Mouse (Mus musculus): ENCODE results near the gene Npw. TPM values are rescaled to one million over a fixed set of nuclear protein-coding genes. Genes with fewer than 3 reads are reported as not detected.

Gene Npw
- total RNA-seq, 2 experiments from 2014 or later = not detected

DNA sequence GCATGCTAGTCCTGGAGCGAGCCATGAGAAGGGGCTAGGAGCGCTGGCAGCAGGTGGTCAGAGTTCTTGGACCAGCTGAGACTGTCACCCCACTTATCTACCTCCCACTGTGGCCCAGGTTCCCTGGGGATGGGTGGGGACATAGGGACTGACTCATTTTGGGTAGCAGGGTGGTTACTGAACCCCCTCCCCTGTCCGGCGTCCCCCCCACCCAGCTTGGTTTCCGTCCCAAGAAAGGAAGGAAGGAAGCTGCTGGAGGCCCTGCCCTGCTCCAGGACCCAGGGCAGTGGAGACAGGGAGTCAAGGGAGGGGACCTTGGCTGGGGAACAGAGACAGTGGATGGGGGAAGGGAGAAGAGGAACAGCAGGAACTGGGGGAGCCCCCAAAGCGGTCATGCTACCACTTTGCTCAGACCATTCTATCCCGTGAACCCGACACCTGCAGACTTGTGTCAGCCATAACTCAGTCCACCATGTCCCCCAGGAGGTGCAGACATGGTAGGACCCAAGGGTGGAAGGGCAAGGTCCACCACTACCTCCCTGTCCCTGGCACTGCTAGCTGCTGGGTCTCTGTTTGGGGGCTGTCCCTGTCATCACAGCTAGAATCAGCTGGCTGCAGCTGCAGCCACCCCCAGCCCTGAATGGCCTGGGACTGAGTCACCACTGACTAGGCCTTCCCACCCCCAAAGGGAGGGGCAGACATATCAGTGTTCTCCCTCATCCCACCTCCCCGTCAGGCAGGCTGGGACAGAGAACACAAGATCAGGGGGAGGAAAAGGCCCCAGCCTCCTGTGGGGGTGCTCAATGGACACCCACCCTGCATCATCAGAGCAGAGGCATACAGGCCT is 13.2 kb downstream of the Npw start:
- no peak for ATAC-seq (replicated peaks; ENCODE audit: low FRiP score, low TSS enrichment, poor library complexity, severe bottlenecking)

- no peak for ATAC-seq (replicated peaks; ENCODE audit: low FRiP score, low TSS enrichment, poor library complexity, severe bottlenecking)
Observed at GRCm38 (mm10) chr17:24644030-24644715, 14.1 kb downstream of the Npw start.

DNA sequence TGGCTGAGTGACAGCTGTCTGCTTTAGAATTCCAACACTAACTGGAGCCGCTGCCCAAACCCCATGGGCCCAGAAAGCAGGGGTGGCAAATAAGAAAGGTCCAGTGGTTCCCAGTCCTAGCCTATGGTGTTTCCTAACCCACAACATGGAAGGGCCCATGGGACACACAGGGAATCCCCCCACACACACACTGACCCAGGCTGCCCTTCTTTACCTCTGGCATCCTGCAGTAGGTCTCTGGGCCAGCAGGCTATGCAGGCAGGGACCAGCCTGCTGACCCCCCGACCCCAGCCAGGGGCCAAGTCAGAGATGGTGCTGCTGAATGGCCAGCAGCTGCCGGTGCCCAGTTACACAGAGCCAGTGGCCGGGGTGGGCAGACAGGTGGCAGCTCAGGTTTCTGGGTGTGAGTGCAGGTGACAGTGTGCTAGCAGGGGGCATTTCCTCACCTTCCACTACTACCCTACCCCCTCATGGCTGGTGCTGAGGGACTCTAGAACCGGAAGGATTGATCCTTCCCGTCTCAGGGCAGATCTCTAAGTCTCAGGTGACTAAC is 15.4 kb downstream of the Npw start:
- ATAC-seq (replicated peaks; ENCODE audit: low FRiP score, low TSS enrichment, poor library complexity, severe bottlenecking) = no peak

DNA sequence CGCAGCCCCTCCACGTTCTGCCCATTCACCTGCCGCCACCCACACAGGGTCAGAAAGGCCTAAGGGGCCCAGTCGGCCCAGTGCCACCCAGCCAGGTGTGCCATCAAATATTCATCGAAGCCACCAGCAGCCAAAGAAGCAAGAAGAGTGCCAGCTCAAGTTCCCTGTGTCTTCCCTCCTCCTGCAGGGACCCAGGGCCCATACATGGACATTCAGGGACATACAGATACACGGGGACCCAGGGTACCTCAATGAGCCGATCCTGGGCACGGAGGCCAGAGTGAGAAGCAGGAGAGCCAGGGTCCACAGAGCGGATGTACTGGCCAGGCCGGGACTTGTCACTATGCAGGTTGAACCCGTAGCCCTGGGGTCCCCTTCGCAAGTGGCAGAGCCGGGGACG is 16.3 kb downstream of the Npw start:
- no peak for ATAC-seq (replicated peaks; ENCODE audit: low FRiP score, low TSS enrichment, poor library complexity, severe bottlenecking)

GRCm38 (mm10) chr17:24640581-24640980 is 17.7 kb downstream of the Npw start:
- no peak for ATAC-seq (replicated peaks; ENCODE audit: low FRiP score, low TSS enrichment, poor library complexity, severe bottlenecking)

DNA sequence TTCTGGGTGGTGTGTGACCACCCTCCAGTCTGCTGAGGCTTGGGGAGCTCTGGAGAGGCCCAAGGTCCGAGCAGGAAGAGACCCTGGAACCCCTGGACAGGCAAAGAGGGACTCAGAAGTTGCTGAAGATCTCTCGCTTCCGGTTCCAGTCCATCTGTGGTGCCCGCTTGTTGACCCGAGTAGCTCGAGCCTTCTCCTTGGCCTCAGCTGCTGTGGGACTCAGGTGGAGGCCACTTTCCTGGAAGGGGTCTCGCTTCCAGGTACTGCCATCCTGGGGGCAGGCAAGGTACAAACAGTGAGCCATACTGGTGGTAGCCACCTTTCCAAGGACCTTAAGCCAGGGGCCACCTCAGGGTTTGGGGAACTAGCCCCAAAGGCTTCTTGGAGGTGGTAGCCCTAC is 18.1 kb downstream of the Npw start:
- no peak for ATAC-seq (replicated peaks; ENCODE audit: low FRiP score, low TSS enrichment, poor library complexity, severe bottlenecking)

GRCm38 (mm10) chr17:24639571-24639988 is 18.7 kb downstream of the Npw start:
- no peak for ATAC-seq (replicated peaks; ENCODE audit: low FRiP score, low TSS enrichment, poor library complexity, severe bottlenecking)

DNA sequence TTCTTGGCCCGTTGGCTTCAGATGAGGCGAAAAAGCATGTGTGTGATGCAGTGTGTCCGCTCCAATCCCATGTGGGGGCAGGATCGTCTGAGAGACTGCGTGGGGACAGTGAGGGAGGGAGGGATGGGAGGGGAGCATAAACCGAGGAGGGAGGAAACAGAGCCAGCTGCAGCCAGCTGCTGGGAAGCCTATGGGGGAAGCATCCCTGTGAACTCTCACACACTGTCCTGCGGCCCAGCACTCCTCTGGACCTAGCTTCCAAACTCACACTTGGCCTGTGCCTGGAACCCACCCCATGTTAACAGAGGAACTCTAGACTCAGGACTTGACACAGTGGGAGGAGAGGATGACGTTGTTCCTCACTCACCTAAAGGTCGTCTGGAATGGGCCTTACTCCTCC is 19.4 kb downstream of the Npw start:
- ATAC-seq (replicated peaks; ENCODE audit: low FRiP score, low TSS enrichment, poor library complexity, severe bottlenecking) = no peak

- no peak for ATAC-seq (replicated peaks; ENCODE audit: low FRiP score, low TSS enrichment, poor library complexity, severe bottlenecking)
Observed at GRCm38 (mm10) chr17:24638214-24638613, 20.0 kb downstream of the Npw start.

DNA sequence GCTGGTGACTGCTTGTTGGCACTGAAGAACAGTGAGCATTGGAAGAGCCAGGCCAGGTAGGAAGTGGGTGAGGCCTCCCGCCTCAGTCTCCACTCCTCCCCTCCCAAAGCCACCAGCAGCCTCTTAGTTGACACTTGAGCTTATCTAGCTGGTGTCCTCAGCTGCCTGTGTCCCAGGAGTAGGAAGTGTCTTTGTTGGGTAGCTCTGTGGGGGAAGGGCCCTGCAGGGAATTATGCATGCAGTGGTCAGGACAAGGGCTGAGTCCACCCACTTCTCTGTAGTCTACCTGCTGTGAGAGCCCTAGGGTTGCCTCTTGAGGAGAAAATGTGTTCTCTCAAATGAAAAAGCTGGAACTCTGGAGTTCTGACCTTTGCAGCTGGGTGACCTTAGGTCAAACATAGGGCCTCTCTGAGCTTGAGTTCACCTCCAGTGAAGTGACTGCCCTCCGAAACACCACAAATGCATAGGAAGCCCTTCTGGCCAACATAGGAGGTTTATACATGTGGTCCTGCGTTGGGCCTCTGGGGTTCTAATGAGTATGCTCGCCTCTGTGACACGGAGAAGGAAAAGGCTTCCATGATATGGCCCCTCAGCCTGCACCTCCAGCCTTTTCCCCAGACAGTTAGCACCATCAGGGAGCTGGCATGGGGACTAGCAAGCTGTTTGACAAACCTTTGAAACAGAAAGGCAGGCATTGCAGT is 21.3 kb downstream of the Npw start:
- ATAC-seq (replicated peaks; ENCODE audit: low FRiP score, low TSS enrichment, poor library complexity, severe bottlenecking) = no peak

- ATAC-seq (replicated peaks; ENCODE audit: low FRiP score, low TSS enrichment, poor library complexity, severe bottlenecking) = no peak
Observed at GRCm38 (mm10) chr17:24635694-24636093, 22.6 kb downstream of the Npw start.

GRCm38 (mm10) chr17:24635024-24635423 is 23.2 kb downstream of the Npw start:
- ATAC-seq (replicated peaks; ENCODE audit: low FRiP score, low TSS enrichment, poor library complexity, severe bottlenecking) = no peak

DNA sequence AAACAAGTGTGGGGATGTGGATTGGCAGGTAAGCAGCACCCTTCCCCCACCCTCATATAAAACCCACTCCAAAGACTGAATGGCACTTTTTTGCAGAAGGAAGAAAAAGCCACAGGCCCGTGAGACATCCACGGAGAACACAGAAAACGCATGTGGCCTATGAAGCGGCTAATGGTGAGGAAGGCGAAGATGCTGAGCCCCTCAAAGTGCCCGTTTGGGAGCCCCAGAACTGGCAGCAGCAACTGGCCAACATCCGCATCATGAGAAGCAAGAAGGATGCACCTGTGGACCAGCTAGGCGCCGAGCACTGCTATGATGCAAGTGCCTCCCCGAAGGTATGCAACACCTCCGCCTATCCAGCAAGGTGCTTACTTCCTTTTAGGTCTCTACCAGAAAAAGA is 24.4 kb downstream of the Npw start:
- ATAC-seq (replicated peaks; ENCODE audit: low FRiP score, low TSS enrichment, poor library complexity, severe bottlenecking) = no peak

GRCm38 (mm10) chr17:24632813-24633449 is 25.3 kb downstream of the Npw start:
- ATAC-seq (replicated peaks; ENCODE audit: low FRiP score, low TSS enrichment, poor library complexity, severe bottlenecking) = peak; percentile 38; the same call in 1 of the 2 replicates

DNA sequence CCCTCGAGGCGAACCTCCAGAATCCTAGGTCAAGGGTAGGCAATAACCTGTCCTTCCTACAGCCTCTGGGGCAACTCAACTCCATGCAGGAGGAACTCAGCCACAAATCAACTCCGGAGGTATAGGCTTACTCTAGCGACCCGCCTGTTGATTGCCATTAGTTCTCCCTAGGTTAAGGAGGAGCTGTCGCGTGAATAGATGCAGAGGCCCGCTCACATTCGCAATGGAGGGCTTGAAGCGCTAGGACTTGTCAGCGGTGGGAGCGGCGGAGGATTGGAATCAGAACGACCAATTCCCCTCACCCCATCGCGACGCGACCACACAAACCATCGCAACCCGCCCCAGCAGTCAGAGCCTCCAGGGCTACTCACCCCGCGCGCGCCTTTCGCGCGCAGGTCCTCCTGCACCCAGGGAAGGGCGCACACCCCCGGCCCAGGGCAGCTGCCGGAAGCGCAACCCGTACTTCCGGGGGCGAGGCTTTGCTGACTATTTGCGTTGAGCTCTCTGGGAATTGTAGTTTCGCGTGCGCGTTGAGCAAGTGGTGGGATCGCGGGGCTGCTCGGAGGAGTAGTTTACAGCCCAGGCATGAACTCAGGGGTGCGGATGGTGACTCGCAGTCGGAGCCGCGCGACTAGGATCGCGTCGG is 26.0 kb downstream of the Npw start, which contains the start of the genes Tsc2 and Nthl1:
Gene Tsc2 (minus strand): TSS at position 464 of the 646 bp plus-strand sequence.
Gene Nthl1 (plus strand): TSS at position 514 of the 646 bp plus-strand sequence.
- ATAC-seq (replicated peaks; ENCODE audit: low FRiP score, low TSS enrichment, poor library complexity, severe bottlenecking) = peak; percentile 71

- ATAC-seq (replicated peaks; ENCODE audit: low FRiP score, low TSS enrichment, poor library complexity, severe bottlenecking) = no peak
Observed at GRCm38 (mm10) chr17:24630072-24630471, 28.2 kb downstream of the Npw start.

DNA sequence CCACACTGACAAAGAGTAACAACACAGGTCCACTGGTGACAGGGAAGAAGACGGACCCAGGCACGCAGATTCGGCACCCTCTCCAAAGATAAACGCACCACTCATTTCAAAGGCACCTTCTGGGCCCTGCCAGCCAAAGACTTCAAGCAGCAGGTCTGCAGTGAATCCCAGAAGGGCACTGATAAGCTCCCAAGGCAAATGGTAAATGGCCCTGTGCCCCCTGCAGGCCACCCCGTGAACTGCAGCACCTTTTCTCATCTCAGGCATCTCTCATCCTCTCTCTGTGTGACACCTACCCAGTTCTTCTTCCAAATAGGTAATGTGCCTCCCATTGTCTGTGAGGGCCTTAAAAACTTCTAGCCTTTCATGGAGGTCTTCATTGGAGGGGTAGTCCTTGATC is 29.6 kb downstream of the Npw start:
- peak; percentile 66 for ATAC-seq (replicated peaks; ENCODE audit: low FRiP score, low TSS enrichment, poor library complexity, severe bottlenecking)

DNA sequence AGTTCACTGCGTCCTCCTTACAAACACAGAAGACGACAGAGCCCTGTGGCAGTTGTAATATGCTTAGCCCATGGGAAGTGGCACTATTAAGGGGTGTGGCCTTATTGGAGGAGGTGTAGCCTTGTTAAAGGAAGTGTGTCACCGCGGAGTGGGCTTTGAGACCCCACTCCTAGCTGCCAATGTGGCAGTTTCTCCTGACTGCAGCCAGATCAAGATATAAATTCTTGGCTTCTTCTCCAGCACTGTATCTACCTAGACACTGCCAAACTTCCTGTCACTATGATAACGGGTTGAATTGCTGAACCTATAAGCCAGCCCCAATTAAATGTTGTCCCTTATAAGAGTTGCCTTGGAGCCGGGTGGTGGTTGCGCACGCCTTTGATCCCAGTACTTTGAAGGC is 32.8 kb downstream of the Npw start:
- ATAC-seq (replicated peaks; ENCODE audit: low FRiP score, low TSS enrichment, poor library complexity, severe bottlenecking) = no peak
